Mouse (Mus musculus): Measurements from ENCODE around the gene 6030468B19Rik. TPM values are rescaled to one million over a fixed set of nuclear protein-coding genes. Genes with fewer than 3 reads are reported as not detected.
"Not testable (repeated sequence)": the region's sequence is repeated elsewhere in the genome, so short reads cannot be mapped to it uniquely, and the experiment has no call there.

The 6030468B19Rik gene
- polyA plus RNA-seq, 1 experiment from 2014 or later, result not detected

GRCm38 (mm10) chr11:117780199-117780515, 17.3 kb upstream of the 6030468B19Rik start:
- peak overlapping the region; percentile 27 for H3K4me3 ChIP-seq (replicated peaks)
- H3K9ac ChIP-seq (replicated peaks), result peak overlapping the region; percentile 33; the same call in 1 of the 2 replicates
- H3K4me2 ChIP-seq, result peak overlapping the region; percentile 59
- peaks cover 44% of the 10 kb centered on the region for H3K4me1 ChIP-seq
- 5% methylated on average over 17 of the region's 17 CpGs for WGBS
- no peak for ATAC-seq (ENCODE audit: low FRiP score)
- no peaks in the 10 kb centered on the region for H3K9me3 ChIP-seq (replicated peaks)
- H3K27ac ChIP-seq (replicated peaks), result peak overlapping the region; percentile 51
- H3K27me3 ChIP-seq (replicated peaks), result peaks cover 33% of the 10 kb centered on the region
- H3K36me3 ChIP-seq, result no peaks in the 10 kb centered on the region

- Histone ChIP-seq H3K27me3 (replicated peaks) (peaks cover 33% of the 10 kb centered on the region), H3K4me2 (peak overlapping the region; percentile 59), H3K9me3 (replicated peaks) (no peaks in the 10 kb centered on the region), H3K4me3 (replicated peaks) (peak overlapping the region; percentile 27), H3K9ac (replicated peaks) (no peak overlapping the region), H3K27ac (replicated peaks) (peak overlapping the region; percentile 51; the same call in 1 of the 2 replicates), H3K36me3 (no peaks in the 10 kb centered on the region), H3K4me1 (peaks cover 44% of the 10 kb centered on the region)
- ATAC-seq (ENCODE audit: low FRiP score), result no peak
- WGBS, result 5% methylated on average over 19 of the region's 19 CpGs
Measured at GRCm38 (mm10) chr11:117780582-117781111, 16.8 kb upstream of the 6030468B19Rik start.

GRCm38 (mm10) chr11:117781199-117781821, 16.1 kb upstream of the 6030468B19Rik start:
- H3K27ac ChIP-seq (replicated peaks), result peak overlapping the region; percentile 42
- H3K36me3 ChIP-seq, result no peaks in the 10 kb centered on the region
- 20% methylated on average over 18 of the region's 18 CpGs for WGBS
- H3K4me3 ChIP-seq (replicated peaks), result no peak overlapping the region
- no peak for ATAC-seq (ENCODE audit: low FRiP score)
- H3K4me1 ChIP-seq, result peaks cover 44% of the 10 kb centered on the region
- H3K4me2 ChIP-seq, result peak overlapping the region; percentile 59
- H3K27me3 ChIP-seq (replicated peaks), result peaks cover 33% of the 10 kb centered on the region
- H3K9ac ChIP-seq (replicated peaks), result no peak overlapping the region
- H3K9me3 ChIP-seq (replicated peaks), result no peaks in the 10 kb centered on the region

GRCm38 (mm10) chr11:117781993-117782704, 15.3 kb upstream of the 6030468B19Rik start, which contains the start of the genes Tmc8 and Tmc6:
Gene Tmc8, plus strand, starts transcription at chr11:117782076.
Gene Tmc6, minus strand, starts transcription at chr11:117782198.
- Histone ChIP-seq H3K4me2 (peak within 1 kb of the TSS; percentile 59), H3K27ac (replicated peaks) (peak within 1 kb of the TSS; percentile 42), H3K9me3 (replicated peaks) (no peaks in the 10 kb centered on the region), H3K4me1 (peaks cover 44% of the 10 kb centered on the region), H3K9ac (replicated peaks) (peak within 1 kb of the TSS; percentile 8; the same call in 1 of the 2 replicates), H3K36me3 (no peaks in the 10 kb centered on the region), H3K4me3 (replicated peaks) (peak within 1 kb of the TSS; percentile 29), H3K27me3 (replicated peaks) (peaks cover 33% of the 10 kb centered on the region)
- no peak for ATAC-seq (ENCODE audit: low FRiP score)
- 41% methylated on average over 24 of the region's 24 CpGs for WGBS

GRCm38 (mm10) chr11:117782705-117783034, 14.8 kb upstream of the 6030468B19Rik start:
- Histone ChIP-seq H3K4me1 (peaks cover 44% of the 10 kb centered on the region), H3K27me3 (replicated peaks) (peaks cover 33% of the 10 kb centered on the region), H3K4me3 (replicated peaks) (peak overlapping the region; percentile 29), H3K4me2 (peak overlapping the region; percentile 59), H3K36me3 (no peaks in the 10 kb centered on the region), H3K27ac (replicated peaks) (no peak overlapping the region), H3K9ac (replicated peaks) (peak overlapping the region; percentile 8; the same call in 1 of the 2 replicates), H3K9me3 (replicated peaks) (no peaks in the 10 kb centered on the region)
- 56% methylated on average over 9 of the region's 9 CpGs for WGBS
- ATAC-seq (ENCODE audit: low FRiP score), result no peak

- WGBS, result 7% methylated on average over 28 of the region's 31 CpGs
- Histone ChIP-seq H3K27me3 (replicated peaks) (peaks cover 33% of the 10 kb centered on the region), H3K9me3 (replicated peaks) (no peaks in the 10 kb centered on the region), H3K9ac (replicated peaks) (peak overlapping the region; percentile 8; the same call in 1 of the 2 replicates), H3K36me3 (no peaks in the 10 kb centered on the region), H3K4me1 (peaks cover 44% of the 10 kb centered on the region), H3K27ac (replicated peaks) (no peak overlapping the region), H3K4me3 (replicated peaks) (peak overlapping the region; percentile 29), H3K4me2 (peak overlapping the region; percentile 59)
- peak; percentile 46; the same call in 1 of the 2 replicates for ATAC-seq (ENCODE audit: low FRiP score)
Measured at GRCm38 (mm10) chr11:117783089-117783488, 14.4 kb upstream of the 6030468B19Rik start.

GRCm38 (mm10) chr11:117783683-117784309, 13.7 kb upstream of the 6030468B19Rik start:
- no peak for ATAC-seq (ENCODE audit: low FRiP score)
- Histone ChIP-seq H3K9me3 (replicated peaks) (no peaks in the 10 kb centered on the region), H3K27me3 (replicated peaks) (peaks cover 33% of the 10 kb centered on the region), H3K27ac (replicated peaks) (no peak overlapping the region), H3K4me1 (peaks cover 40% of the 10 kb centered on the region), H3K36me3 (no peaks in the 10 kb centered on the region), H3K4me3 (replicated peaks) (peak overlapping the region; percentile 29; the same call in 1 of the 2 replicates), H3K4me2 (peak overlapping the region; percentile 59), H3K9ac (replicated peaks) (peak overlapping the region; percentile 8; the same call in 1 of the 2 replicates)
- 35% methylated on average over 10 of the region's 10 CpGs for WGBS

- Histone ChIP-seq H3K4me3 (replicated peaks) (no peak overlapping the region), H3K4me2 (no peak overlapping the region), H3K9ac (replicated peaks) (no peak overlapping the region), H3K4me1 (peaks cover 16% of the 10 kb centered on the region), H3K27ac (replicated peaks) (no peak overlapping the region), H3K36me3 (no peaks in the 10 kb centered on the region), H3K9me3 (replicated peaks) (no peaks in the 10 kb centered on the region), H3K27me3 (replicated peaks) (peaks cover 29% of the 10 kb centered on the region)
- ATAC-seq (ENCODE audit: low FRiP score), result no peak
- WGBS, result 9% methylated on average over 10 of the region's 10 CpGs
Measured at GRCm38 (mm10) chr11:117786294-117786693, 11.2 kb upstream of the 6030468B19Rik start.

- peaks cover 30% of the 10 kb centered on the region for H3K27me3 ChIP-seq (replicated peaks)
- 84% methylated on average over 7 of the region's 7 CpGs for WGBS
- ATAC-seq (ENCODE audit: low FRiP score); H3K4me2 ChIP-seq; H3K4me1 ChIP-seq; H3K27ac ChIP-seq (replicated peaks); H3K9me3 ChIP-seq (replicated peaks); H3K9ac ChIP-seq (replicated peaks); H3K36me3 ChIP-seq; H3K4me3 ChIP-seq (replicated peaks): not testable (repeated sequence)
Measured at GRCm38 (mm10) chr11:117788481-117788880, 9.0 kb upstream of the 6030468B19Rik start.

- no peak for ATAC-seq (ENCODE audit: low FRiP score)
- Histone ChIP-seq H3K36me3 (no peaks in the 10 kb centered on the region), H3K27ac (replicated peaks) (no peak overlapping the region), H3K27me3 (replicated peaks) (peaks cover 25% of the 10 kb centered on the region), H3K4me1 (peaks cover 3% of the 10 kb centered on the region; the same call in 1 of the 2 replicates), H3K4me3 (replicated peaks) (no peak overlapping the region), H3K4me2 (peak overlapping the region; percentile 38), H3K9ac (replicated peaks) (no peak overlapping the region), H3K9me3 (replicated peaks) (no peaks in the 10 kb centered on the region)
- 6% methylated on average over 14 of the region's 14 CpGs for WGBS
Measured at GRCm38 (mm10) chr11:117790286-117790685, 7.2 kb upstream of the 6030468B19Rik start.

- WGBS, result 36% methylated on average over 23 of the region's 23 CpGs
- Histone ChIP-seq H3K9ac (replicated peaks) (no peak overlapping the region), H3K4me2 (peak overlapping the region; percentile 38), H3K27me3 (replicated peaks) (peaks cover 25% of the 10 kb centered on the region), H3K36me3 (no peaks in the 10 kb centered on the region), H3K4me3 (replicated peaks) (no peak overlapping the region), H3K4me1 (peaks cover 3% of the 10 kb centered on the region; the same call in 1 of the 2 replicates), H3K27ac (replicated peaks) (no peak overlapping the region), H3K9me3 (replicated peaks) (no peaks in the 10 kb centered on the region)
- no peak for ATAC-seq (ENCODE audit: low FRiP score)
Measured at GRCm38 (mm10) chr11:117790703-117791440, 6.6 kb upstream of the 6030468B19Rik start.

Measured in neural tube, embryonic 15.5 days (tissue).